Mouse (Mus musculus) limb, embryonic 10.5 days (tissue): Measurements from ENCODE around the gene Cyp20a1. TPM values are rescaled to one million over a fixed set of nuclear protein-coding genes. Genes with fewer than 3 reads are reported as not detected.

Experiments used
- DNase-seq: peaks from one replicate; pipeline ENCODE4 v3.0.0-alpha.2; 2017; ENCODE audit warnings: low spot score
- H3K27ac ChIP-seq: fragments of 300-500 bp; sonication (generic); 2 replicates; pipeline ENCODE4 v1.5.1; 2016; ENCODE audit warnings: mild to moderate bottlenecking
- H3K27me3 ChIP-seq: fragments of 300-500 bp; sonication (generic); 2 replicates; pipeline ENCODE4 v1.6.1; 2016; ENCODE audit warnings: low read depth, mild to moderate bottlenecking; ENCODE audit not compliant: poor library complexity, severe bottlenecking
- H3K36me3 ChIP-seq: fragments of 300-500 bp; sonication (generic); 2 replicates; pipeline ENCODE4 v1.6.1; 2016; ENCODE audit warnings: mild to moderate bottlenecking, moderate library complexity
- H3K4me1 ChIP-seq: fragments of 300-500 bp; sonication (generic); 2 replicates; pipeline ENCODE4 v1.6.1; 2016
- H3K4me3 ChIP-seq: fragments of 300-500 bp; sonication (generic); 2 replicates; pipeline ENCODE4 v1.5.1; 2016; ENCODE audit warnings: mild to moderate bottlenecking, moderate library complexity
- H3K9me3 ChIP-seq: fragments of 300-500 bp; sonication (generic); replicated peaks from 2 replicates; pipeline ENCODE4 v1.6.1; 2016; ENCODE audit warnings: mild to moderate bottlenecking
- WGBS: fragments of 180-500 bp; shearing (Covaris S2); methylation state at CpG from one replicate; pipeline ENCODE4 v1.1.7; 2016; 5-methylcytosine and 5-hydroxymethylcytosine counted together
- polyA plus RNA-seq: library from polyadenylated mRNA; unstranded; fragments of >200 nt; fragmentation: Nextera tagmentation; extraction: Ambion mirVana; gene quantifications from 2 replicates; pipeline ENCODE4 v1.2.1, GENCODE M21; 2016

Cyp20a1 gene
- polyA plus RNA-seq, 1 experiment from 2014 or later, result 20.9 TPM

- no peak for DNase-seq
- peaks cover 4% of the 10 kb centered on the region for H3K36me3 ChIP-seq
- under 1% methylated on average over 52 of the region's 54 CpGs for WGBS
- H3K4me3 ChIP-seq, result peak overlapping the region; percentile 96
- H3K27ac ChIP-seq, result peak overlapping the region; percentile 99
- H3K27me3 ChIP-seq, result no peaks in the 10 kb centered on the region
- H3K4me1 ChIP-seq, result peaks cover 21% of the 10 kb centered on the region
- no peaks in the 10 kb centered on the region for H3K9me3 ChIP-seq
Observed at GRCm38 (mm10) chr1:60409928-60410817, 67.0 kb downstream of the Cyp20a1 start.

GRCm38 (mm10) chr1:60416724-60417123 lies 73.6 kb downstream of the Cyp20a1 start:
- Histone ChIP-seq H3K4me1 (no peaks in the 10 kb centered on the region), H3K27me3 (no peaks in the 10 kb centered on the region), H3K36me3 (peaks cover 11% of the 10 kb centered on the region), H3K27ac (no peak overlapping the region), H3K9me3 (no peaks in the 10 kb centered on the region), H3K4me3 (no peak overlapping the region)
- no peak for DNase-seq
- WGBS, result 89% methylated on average over 3 of the region's 3 CpGs

- H3K4me3 ChIP-seq, result no peak overlapping the region
- H3K9me3 ChIP-seq, result no peaks in the 10 kb centered on the region
- peaks cover 8% of the 10 kb centered on the region; the same call in 1 of the 2 replicates for H3K36me3 ChIP-seq
- H3K27me3 ChIP-seq, result no peaks in the 10 kb centered on the region
- H3K27ac ChIP-seq, result no peak overlapping the region
- DNase-seq, result no peak
- no peaks in the 10 kb centered on the region for H3K4me1 ChIP-seq
- WGBS, result 98% methylated on average over 1 of the region's 1 CpGs
Observed at GRCm38 (mm10) chr1:60423882-60424281, 80.8 kb downstream of the Cyp20a1 start.

GRCm38 (mm10) chr1:60428341-60428740 lies 85.2 kb downstream of the Cyp20a1 start:
- 92% methylated on average over 2 of the region's 2 CpGs for WGBS
- no peaks in the 10 kb centered on the region for H3K27me3 ChIP-seq
- H3K27ac ChIP-seq, result no peak overlapping the region
- no peaks in the 10 kb centered on the region for H3K4me1 ChIP-seq
- DNase-seq, result no peak
- H3K36me3 ChIP-seq, result peaks cover 9% of the 10 kb centered on the region; the same call in 1 of the 2 replicates
- no peaks in the 10 kb centered on the region for H3K9me3 ChIP-seq
- no peak overlapping the region for H3K4me3 ChIP-seq

- Histone ChIP-seq H3K9me3 (no peaks in the 10 kb centered on the region), H3K4me1 (no peaks in the 10 kb centered on the region), H3K4me3 (no peak overlapping the region), H3K27me3 (no peaks in the 10 kb centered on the region), H3K36me3 (peaks cover 9% of the 10 kb centered on the region; the same call in 1 of the 2 replicates), H3K27ac (no peak overlapping the region)
- 82% methylated on average over 2 of the region's 2 CpGs for WGBS
- no peak for DNase-seq
Observed at GRCm38 (mm10) chr1:60428932-60429331, 85.8 kb downstream of the Cyp20a1 start.

GRCm38 (mm10) chr1:60431531-60431930 lies 88.4 kb downstream of the Cyp20a1 start:
- Histone ChIP-seq H3K4me1 (no peaks in the 10 kb centered on the region), H3K4me3 (no peak overlapping the region), H3K36me3 (peaks cover 15% of the 10 kb centered on the region), H3K27ac (no peak overlapping the region), H3K9me3 (no peaks in the 10 kb centered on the region), H3K27me3 (no peaks in the 10 kb centered on the region)
- DNase-seq, result no peak
- 87% methylated on average over 5 of the region's 5 CpGs for WGBS

- no peaks in the 10 kb centered on the region for H3K27me3 ChIP-seq
- no peaks in the 10 kb centered on the region for H3K9me3 ChIP-seq
- no peaks in the 10 kb centered on the region for H3K4me1 ChIP-seq
- peaks cover 22% of the 10 kb centered on the region for H3K36me3 ChIP-seq
- DNase-seq, result no peak
- H3K27ac ChIP-seq, result no peak overlapping the region
- WGBS, result 5% methylated on average over 1 of the region's 1 CpGs
- no peak overlapping the region for H3K4me3 ChIP-seq
Observed at GRCm38 (mm10) chr1:60432497-60432896, 89.4 kb downstream of the Cyp20a1 start.

Other genes with a start within 250 kb of the Cyp20a1 start
- 4.3 and 6.3 TPM in 2 replicates for gene Carf, start 245.1 kb upstream of the Cyp20a1 start, polyA plus RNA-seq
- gene Wdr12, start 244.7 kb upstream of the Cyp20a1 start, polyA plus RNA-seq, result 60.4 and 73.0 TPM in 2 replicates
- gene Nbeal1, start 162.7 kb upstream of the Cyp20a1 start, polyA plus RNA-seq, result 6.4 and 8.4 TPM in 2 replicates
- gene Abi2, start 66.3 kb downstream of the Cyp20a1 start, polyA plus RNA-seq, result 47.1 and 48.6 TPM in 2 replicates
- 20.4 and 22.7 TPM in 2 replicates for gene Raph1, start 223.8 kb downstream of the Cyp20a1 start, polyA plus RNA-seq